In the genomic region with DNA sequence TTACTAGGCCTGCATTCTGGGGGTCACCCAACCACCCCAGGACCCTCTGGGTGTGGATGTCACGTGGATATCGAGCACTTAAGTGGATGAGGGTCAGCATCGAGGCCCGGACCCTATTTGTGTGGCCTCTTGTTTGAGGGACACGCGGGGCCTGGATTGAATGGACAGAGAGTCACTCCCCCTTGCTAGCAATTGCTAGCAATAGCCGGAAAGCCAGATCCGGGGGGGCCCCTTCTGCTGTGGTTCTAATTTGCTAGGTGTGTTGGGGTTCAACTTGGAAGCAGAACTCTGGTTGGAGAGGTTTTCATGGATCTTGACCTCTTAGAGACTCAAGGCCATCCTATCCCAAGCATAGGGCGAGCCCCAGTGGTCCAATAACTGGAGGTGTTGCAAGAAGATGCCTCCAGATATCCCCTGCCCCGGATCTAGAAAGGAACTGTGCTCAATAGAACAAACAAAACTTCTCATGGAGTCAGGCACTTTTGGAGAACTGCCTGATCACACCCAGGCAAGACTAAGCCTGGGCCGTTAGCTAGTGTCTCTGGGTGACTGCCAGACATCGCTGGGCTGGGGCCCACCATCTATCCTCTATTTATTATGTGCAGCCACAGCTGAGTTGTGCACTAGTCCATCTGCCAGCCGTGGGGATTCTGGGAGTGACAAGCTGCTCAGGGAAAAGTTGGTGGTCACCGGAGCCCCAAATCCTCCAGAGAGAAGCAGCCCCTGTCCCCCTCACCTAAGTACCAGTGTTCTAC, we compare ENCODE assay signal across 8 mouse cellular contexts. TPM values are rescaled to one million over a fixed set of nuclear protein-coding genes. Genes with fewer than 3 reads are reported as not detected.
DNase-seq lines count a peak whose midpoint lies in the region; ATAC-seq and TF ChIP-seq lines count a peak whose summit lies in the region.

No protein-coding gene starts in this region.

- peaks cover 34% of the 10 kb centered on the region for H3K36me3 ChIP-seq in heart, embryonic 13.5 days
- H3K36me3 ChIP-seq in kidney, postnatal 0 days (ENCODE audit: insufficient read depth, low read length), result peaks cover 28% of the 10 kb centered on the region
- peaks cover 35% of the 10 kb centered on the region for H3K36me3 ChIP-seq in liver, embryonic 12.5 days
- peaks cover 30% of the 10 kb centered on the region for H3K36me3 ChIP-seq in neural tube, embryonic 12.5 days

- TF ChIP-seq CTCF in embryonic fibroblast, embryonic 13.5 days (IDR thresholded peaks at IDR 0.05; ENCODE audit: borderline replicate concordance, insufficient read depth, low read length), result no peak
- TF ChIP-seq CTCF in kidney, postnatal 0 days (IDR thresholded peaks at IDR 0.05; ENCODE audit: low read depth), result no peak

- H3K9ac ChIP-seq in heart, embryonic 13.5 days, result peak overlapping the region; percentile 92
- H3K9ac ChIP-seq in kidney, postnatal 0 days (ENCODE audit: low read depth, low read length), result peak overlapping the region; percentile 41; the same call in 1 of the 2 replicates
- peak overlapping the region; percentile 74 for H3K9ac ChIP-seq in liver, embryonic 12.5 days
- peak overlapping the region; percentile 84 for H3K9ac ChIP-seq in neural tube, embryonic 12.5 days

- TF ChIP-seq POLR2A in embryonic fibroblast, embryonic 13.5 days (IDR thresholded peaks at IDR 0.05; ENCODE audit: low read depth, low read length), result peak; percentile 56

- H3K4me3 ChIP-seq in embryonic fibroblast, embryonic 13.5 days (ENCODE audit: insufficient read depth, low read length), result peak overlapping the region; percentile 23
- peak overlapping the region; percentile 98 for H3K4me3 ChIP-seq in heart, embryonic 13.5 days
- H3K4me3 ChIP-seq in kidney, postnatal 0 days (replicated peaks; ENCODE audit: low read depth, low read length), result peak overlapping the region; percentile 84
- H3K4me3 ChIP-seq in liver, embryonic 12.5 days, result peak overlapping the region; percentile 94
- peak overlapping the region; percentile 39 for H3K4me3 ChIP-seq in neural tube, embryonic 12.5 days

- H3K4me1 ChIP-seq in embryonic fibroblast, embryonic 13.5 days (ENCODE audit: control insufficient read depth, insufficient read depth, low read length), result peaks cover 17% of the 10 kb centered on the region
- peaks cover 62% of the 10 kb centered on the region for H3K4me1 ChIP-seq in heart, embryonic 13.5 days
- peaks cover 35% of the 10 kb centered on the region for H3K4me1 ChIP-seq in kidney, postnatal 0 days (replicated peaks; ENCODE audit: insufficient read depth, low read length)
- peaks cover 73% of the 10 kb centered on the region for H3K4me1 ChIP-seq in liver, embryonic 12.5 days
- peaks cover 52% of the 10 kb centered on the region for H3K4me1 ChIP-seq in neural tube, embryonic 12.5 days

- no peaks in the 10 kb centered on the region for H3K27me3 ChIP-seq in heart, embryonic 13.5 days (replicated peaks)
- H3K27me3 ChIP-seq in kidney, postnatal 0 days (ENCODE audit: insufficient read depth, low read length), result no peaks in the 10 kb centered on the region
- H3K27me3 ChIP-seq in liver, embryonic 12.5 days (replicated peaks), result no peaks in the 10 kb centered on the region
- H3K27me3 ChIP-seq in neural tube, embryonic 12.5 days (replicated peaks), result no peaks in the 10 kb centered on the region

- H3K27ac ChIP-seq in embryonic fibroblast, embryonic 13.5 days (ENCODE audit: insufficient read depth, low read length), result peak overlapping the region; percentile 92
- H3K27ac ChIP-seq in heart, embryonic 13.5 days (replicated peaks), result peak overlapping the region; percentile 100
- peak overlapping the region; percentile 99 for H3K27ac ChIP-seq in kidney, postnatal 0 days
- peak overlapping the region; percentile 100 for H3K27ac ChIP-seq in liver, embryonic 12.5 days
- peak overlapping the region; percentile 94 for H3K27ac ChIP-seq in neural tube, embryonic 12.5 days

- H3K9me3 ChIP-seq in heart, embryonic 13.5 days, result no peaks in the 10 kb centered on the region
- H3K9me3 ChIP-seq in kidney, postnatal 0 days (replicated peaks; ENCODE audit: low read length), result no peaks in the 10 kb centered on the region
- no peaks in the 10 kb centered on the region for H3K9me3 ChIP-seq in liver, embryonic 12.5 days (replicated peaks)
- no peaks in the 10 kb centered on the region for H3K9me3 ChIP-seq in neural tube, embryonic 12.5 days

- peak; percentile 62 for DNase-seq in urinary bladder, adult 2 months (ENCODE audit: low spot score)
- no peak for DNase-seq in urinary bladder, postnatal 10 days (ENCODE audit: low spot score)
- no peak for DNase-seq in kidney, postnatal 0 days (ENCODE audit: low spot score)
- DNase-seq in urinary bladder, postnatal 25 days (ENCODE audit: low spot score), result peak; percentile 60

- peak overlapping the region; percentile 85 for H3K4me2 ChIP-seq in heart, embryonic 13.5 days
- peak overlapping the region; percentile 70 for H3K4me2 ChIP-seq in kidney, postnatal 0 days (ENCODE audit: low read length)
- peak overlapping the region; percentile 74 for H3K4me2 ChIP-seq in liver, embryonic 12.5 days
- H3K4me2 ChIP-seq in neural tube, embryonic 12.5 days (replicated peaks), result peak overlapping the region; percentile 71

- WGBS in heart, embryonic 13.5 days, result 20% methylated on average over 14 of the region's 14 CpGs
- WGBS in kidney, postnatal 0 days, result 22% methylated on average over 14 of the region's 14 CpGs
- WGBS in liver, embryonic 12.5 days (ENCODE audit: insufficient replicate concordance), result 36% methylated on average over 14 of the region's 14 CpGs
- 25% methylated on average over 14 of the region's 14 CpGs for WGBS in neural tube, embryonic 12.5 days

- no peak for ATAC-seq in heart, embryonic 13.5 days (ENCODE audit: extremely low read depth, insufficient number of reproducible peaks, low FRiP score, low TSS enrichment)
- no peak for ATAC-seq in kidney, postnatal 0 days (replicated peaks; ENCODE audit: low FRiP score, low read depth)
- no peak for ATAC-seq in liver, embryonic 12.5 days
- ATAC-seq in neural tube, embryonic 12.5 days (ENCODE audit: low FRiP score, low read depth), result 0 out of 2 replicates have a peak, but pooled peaks have one; percentile 10

RNA-seq across cellular contexts. Expression of a gene that starts 0.7 kb away (rescaled TPM):
- polyA plus RNA-seq in urinary bladder, adult 2 months (2012; rRNA removed), result 5,740 and 7,458 TPM in 2 replicates
- polyA plus RNA-seq in embryonic fibroblast, embryonic 13.5 days (2011; ENCODE audit: insufficient read length, low read depth, missing spikeins), result 7,994 and 9,776 TPM in 2 replicates
- 6,383 and 6,386 TPM in 2 replicates for polyA plus RNA-seq in heart, embryonic 13.5 days (2015; fragmentation: Nextera tagmentation; extraction: Ambion mirVana)
- 14,836 and 15,514 TPM in 2 replicates for polyA plus RNA-seq in kidney, postnatal 0 days (2015; fragmentation: Nextera tagmentation; extraction: Ambion mirVana)
- polyA plus RNA-seq in liver, embryonic 12.5 days (2016; fragmentation: Nextera tagmentation; extraction: Ambion mirVana), result 7,775 and 7,997 TPM in 2 replicates
- polyA plus RNA-seq in neural tube, embryonic 12.5 days (2016; fragmentation: Nextera tagmentation; extraction: Ambion mirVana), result 13,231 and 15,185 TPM in 2 replicates

RNA-seq across cellular contexts. Expression of a gene that starts 12.0 kb away (rescaled TPM):
- polyA plus RNA-seq in urinary bladder, adult 2 months (2012; rRNA removed), result 7.0 and 8.4 TPM in 2 replicates
- 8.7 and 8.8 TPM in 2 replicates for polyA plus RNA-seq in embryonic fibroblast, embryonic 13.5 days (2011; ENCODE audit: insufficient read length, low read depth, missing spikeins)
- polyA plus RNA-seq in heart, embryonic 13.5 days (2015; fragmentation: Nextera tagmentation; extraction: Ambion mirVana), result 8.7 and 9.5 TPM in 2 replicates
- polyA plus RNA-seq in kidney, postnatal 0 days (2015; fragmentation: Nextera tagmentation; extraction: Ambion mirVana), result 9.6 and 9.9 TPM in 2 replicates
- polyA plus RNA-seq in liver, embryonic 12.5 days (2016; fragmentation: Nextera tagmentation; extraction: Ambion mirVana), result 5.8 and 6.1 TPM in 2 replicates
- polyA plus RNA-seq in neural tube, embryonic 12.5 days (2016; fragmentation: Nextera tagmentation; extraction: Ambion mirVana), result 20.7 and 27.6 TPM in 2 replicates

RNA-seq across cellular contexts. Expression of a gene that starts 52.9 kb away (rescaled TPM):
- polyA plus RNA-seq in urinary bladder, adult 2 months (2012; rRNA removed), result 63.4 and 69.0 TPM in 2 replicates
- polyA plus RNA-seq in embryonic fibroblast, embryonic 13.5 days (2011; ENCODE audit: insufficient read length, low read depth, missing spikeins), result 323 and 406 TPM in 2 replicates
- 135 and 155 TPM in 2 replicates for polyA plus RNA-seq in heart, embryonic 13.5 days (2015; fragmentation: Nextera tagmentation; extraction: Ambion mirVana)
- polyA plus RNA-seq in kidney, postnatal 0 days (2015; fragmentation: Nextera tagmentation; extraction: Ambion mirVana), result 175 and 205 TPM in 2 replicates
- 69.1 and 69.4 TPM in 2 replicates for polyA plus RNA-seq in liver, embryonic 12.5 days (2016; fragmentation: Nextera tagmentation; extraction: Ambion mirVana)
- polyA plus RNA-seq in neural tube, embryonic 12.5 days (2016; fragmentation: Nextera tagmentation; extraction: Ambion mirVana), result 733 and 746 TPM in 2 replicates

Comparison
In these comparisons a context has a peak if more than half of its experiments do, and no peak if none do; other contexts are left out.
1. DNase-seq: peak in urinary bladder, adult 2 months (single experiment) and urinary bladder, postnatal 25 days (single experiment); none in urinary bladder, postnatal 10 days (single experiment) and kidney, postnatal 0 days (single experiment).
2. H3K4me3 ChIP-seq: peak in every context shown above with its lines; median percentile 98 in heart, embryonic 13.5 days; 94 in liver, embryonic 12.5 days; 84 in kidney, postnatal 0 days; 39 in neural tube, embryonic 12.5 days; 23 in embryonic fibroblast, embryonic 13.5 days.
3. H3K9ac ChIP-seq: peak in every context shown above with its lines; median percentile 92 in heart, embryonic 13.5 days; 84 in neural tube, embryonic 12.5 days; 74 in liver, embryonic 12.5 days; 41 in kidney, postnatal 0 days.
4. Peak in every context shown above with its lines, with median percentiles within 50 percentile points of each other: H3K27ac ChIP-seq and H3K4me2 ChIP-seq.